11 mouse cellular contexts compared by ENCODE assay signal in genomic region chr6:140148138-140148537, GRCm38 (mm10).
DNase-seq lines count a peak whose midpoint lies in the region; ATAC-seq and TF ChIP-seq lines count a peak whose summit lies in the region.
"Had no signal": no experiment of that assay in that cellular context is flagged by ENCODE, and none has a peak within 500 bp of the region (broad histone marks: within the 10 kb centered on the region; RNA-seq: fewer than 3 reads in every experiment).

No protein-coding gene starts in this region.

- no peaks in the 10 kb centered on the region for H3K27me3 ChIP-seq in midbrain, embryonic 11.5 days (ENCODE audit: control insufficient read depth, insufficient read depth, low read length)
- no peaks in the 10 kb centered on the region for H3K27me3 ChIP-seq in midbrain, embryonic 16.5 days (ENCODE audit: control insufficient read depth, insufficient read depth, low read depth, low read length)
- no peaks in the 10 kb centered on the region for H3K27me3 ChIP-seq in hindbrain, embryonic 15.5 days
- no peaks in the 10 kb centered on the region for H3K27me3 ChIP-seq in neural tube, embryonic 14.5 days (ENCODE audit: control insufficient read depth, insufficient read depth, low read length)
- H3K27me3 ChIP-seq: liver, embryonic 13.5 days had no signal

- no peak overlapping the region for H3K4me2 ChIP-seq in midbrain, embryonic 11.5 days
- no peak overlapping the region for H3K4me2 ChIP-seq in midbrain, embryonic 16.5 days (ENCODE audit: low read length)
- no peak overlapping the region for H3K4me2 ChIP-seq in hindbrain, embryonic 15.5 days
- H3K4me2 ChIP-seq in neural tube, embryonic 14.5 days (ENCODE audit: low read depth, low read length), result no peak overlapping the region
- H3K4me2 ChIP-seq: liver, embryonic 13.5 days had no signal

- no peak for TF ChIP-seq CTCF in gastrocnemius, adult 2 months (IDR thresholded peaks at IDR 0.05)

- WGBS in midbrain, embryonic 11.5 days, result 41% methylated on average over 3 of the region's 3 CpGs
- 34% methylated on average over 3 of the region's 3 CpGs for WGBS in midbrain, embryonic 16.5 days
- WGBS in hindbrain, embryonic 15.5 days, result 23% methylated on average over 3 of the region's 3 CpGs
- WGBS in neural tube, embryonic 14.5 days, result 18% methylated on average over 3 of the region's 3 CpGs

- H3K9ac ChIP-seq in midbrain, embryonic 11.5 days (ENCODE audit: low read length), result no peak overlapping the region
- H3K9ac ChIP-seq in midbrain, embryonic 16.5 days (ENCODE audit: low read depth, low read length), result no peak overlapping the region
- no peak overlapping the region for H3K9ac ChIP-seq in hindbrain, embryonic 15.5 days
- H3K9ac ChIP-seq in neural tube, embryonic 14.5 days (replicated peaks; ENCODE audit: low read depth, low read length), result no peak overlapping the region
- H3K9ac ChIP-seq: liver, embryonic 13.5 days had no signal

- H3K27ac ChIP-seq in gastrocnemius, adult 2 months, result peak overlapping the region; percentile 49
- no peak overlapping the region for H3K27ac ChIP-seq in midbrain, embryonic 11.5 days (ENCODE audit: low read depth, low read length)
- H3K27ac ChIP-seq in midbrain, embryonic 16.5 days (ENCODE audit: low read length), result no peak overlapping the region
- peak overlapping the region; percentile 32; the same call in 1 of the 2 replicates for H3K27ac ChIP-seq in hindbrain, embryonic 15.5 days (replicated peaks)
- no peak overlapping the region for H3K27ac ChIP-seq in neural tube, embryonic 14.5 days (ENCODE audit: low read depth, low read length)
- H3K27ac ChIP-seq: liver, embryonic 13.5 days had no signal

- H3K4me3 ChIP-seq in gastrocnemius, adult 2 months, result no peak overlapping the region
- no peak overlapping the region for H3K4me3 ChIP-seq in midbrain, embryonic 11.5 days (ENCODE audit: low read depth, low read length)
- no peak overlapping the region for H3K4me3 ChIP-seq in midbrain, embryonic 16.5 days (ENCODE audit: low read depth, low read length)
- no peak overlapping the region for H3K4me3 ChIP-seq in hindbrain, embryonic 15.5 days
- H3K4me3 ChIP-seq in neural tube, embryonic 14.5 days (ENCODE audit: low read depth, low read length), result no peak overlapping the region
- H3K4me3 ChIP-seq: erythroblast, embryonic 14.5 days; liver, embryonic 13.5 days had no signal

- H3K36me3 ChIP-seq in midbrain, embryonic 11.5 days (ENCODE audit: control insufficient read depth, insufficient read depth, low read length), result no peaks in the 10 kb centered on the region
- no peaks in the 10 kb centered on the region for H3K36me3 ChIP-seq in midbrain, embryonic 16.5 days (ENCODE audit: control insufficient read depth, insufficient read depth, low read length)
- no peaks in the 10 kb centered on the region for H3K36me3 ChIP-seq in hindbrain, embryonic 15.5 days
- no peaks in the 10 kb centered on the region for H3K36me3 ChIP-seq in neural tube, embryonic 14.5 days (ENCODE audit: control insufficient read depth, insufficient read depth, low read length)
- H3K36me3 ChIP-seq: liver, embryonic 13.5 days had no signal

- intact Hi-C loops in gastrocnemius, adult 2 months (cut with DNase I), result no loop called here

- no peak for DNase-seq in gastrocnemius, adult 2 months
- DNase-seq in gastrocnemius, adult 18-20 months (ENCODE audit: low spot score), result no peak
- no peak for DNase-seq in midbrain, embryonic 11.5 days (ENCODE audit: low spot score, missing footprints)
- DNase-seq in thymus, postnatal 14 days, result no peak
- DNase-seq in urinary bladder, postnatal 25 days (ENCODE audit: low spot score), result no peak
- DNase-seq: liver, embryonic 13.5 days; spleen, adult 18-20 months had no signal

- no peaks in the 10 kb centered on the region for H3K9me3 ChIP-seq in midbrain, embryonic 11.5 days (ENCODE audit: control insufficient read depth, low read length)
- no peaks in the 10 kb centered on the region for H3K9me3 ChIP-seq in midbrain, embryonic 16.5 days (replicated peaks; ENCODE audit: control insufficient read depth, low read length, poor library complexity, severe bottlenecking)
- H3K9me3 ChIP-seq in hindbrain, embryonic 15.5 days, result no peaks in the 10 kb centered on the region
- H3K9me3 ChIP-seq in neural tube, embryonic 14.5 days (ENCODE audit: control insufficient read depth, low read length), result no peaks in the 10 kb centered on the region
- H3K9me3 ChIP-seq: liver, embryonic 13.5 days had no signal

- ATAC-seq in midbrain, embryonic 11.5 days (ENCODE audit: low FRiP score), result peak; percentile 43; the same call in 1 of the 2 replicates
- ATAC-seq in midbrain, embryonic 16.5 days, result no peak
- peak; percentile 48; the same call in 1 of the 2 replicates for ATAC-seq in hindbrain, embryonic 15.5 days (ENCODE audit: low FRiP score, low read depth)
- peak; percentile 72 for ATAC-seq in neural tube, embryonic 14.5 days (ENCODE audit: low read depth)

- no peaks in the 10 kb centered on the region; the same call in 1 of the 2 replicates for H3K4me1 ChIP-seq in midbrain, embryonic 11.5 days (ENCODE audit: control insufficient read depth, insufficient read depth, low read length)
- H3K4me1 ChIP-seq in midbrain, embryonic 16.5 days (ENCODE audit: control insufficient read depth, insufficient read depth, low read length), result no peaks in the 10 kb centered on the region
- H3K4me1 ChIP-seq in hindbrain, embryonic 15.5 days (replicated peaks), result peaks cover 6% of the 10 kb centered on the region
- peaks cover 6% of the 10 kb centered on the region; the same call in 1 of the 2 replicates for H3K4me1 ChIP-seq in neural tube, embryonic 14.5 days (ENCODE audit: control insufficient read depth, insufficient read depth, low read length)
- H3K4me1 ChIP-seq: liver, embryonic 13.5 days had no signal

Comparison
In these comparisons a context has a peak if more than half of its experiments do, and no peak if none do; other contexts are left out.
1. H3K27ac ChIP-seq: peak in gastrocnemius, adult 2 months (single experiment) and hindbrain, embryonic 15.5 days (single experiment); none in midbrain, embryonic 11.5 days (single experiment), midbrain, embryonic 16.5 days (single experiment) and neural tube, embryonic 14.5 days (single experiment).